Comparison of ENCODE assay signal across 8 mouse cellular contexts in genomic region chr2:30725186-30725585, GRCm38 (mm10).
DNase-seq lines count a peak whose midpoint lies in the region; ATAC-seq and TF ChIP-seq lines count a peak whose summit lies in the region.

No protein-coding gene starts in this region.

- TF ChIP-seq CTCF in hindbrain, postnatal 0 days (IDR thresholded peaks at IDR 0.05; ENCODE audit: low read depth) = no peak

- no peaks in the 10 kb centered on the region for H3K27me3 ChIP-seq in hindbrain, postnatal 0 days (ENCODE audit: insufficient read depth, low read length)
- H3K27me3 ChIP-seq in liver, embryonic 13.5 days = peaks cover 26% of the 10 kb centered on the region

- no peaks in the 10 kb centered on the region for H3K36me3 ChIP-seq in hindbrain, postnatal 0 days (ENCODE audit: insufficient read depth, low read length)
- H3K36me3 ChIP-seq in liver, embryonic 13.5 days = no peaks in the 10 kb centered on the region

- no peak for ATAC-seq in hindbrain, postnatal 0 days
- ATAC-seq in liver, embryonic 13.5 days (ENCODE audit: low read depth) = no peak
- no peak for ATAC-seq in erythroblast, adult 5-6 weeks (replicated peaks; ENCODE audit: low FRiP score, poor library complexity, severe bottlenecking)

- H3K9ac ChIP-seq in hindbrain, postnatal 0 days (replicated peaks; ENCODE audit: low read length) = peak overlapping the region; percentile 30
- peak overlapping the region; percentile 29; the same call in 1 of the 2 replicates for H3K9ac ChIP-seq in liver, embryonic 13.5 days

- H3K4me3 ChIP-seq in hindbrain, postnatal 0 days (ENCODE audit: low read length) = no peak overlapping the region
- H3K4me3 ChIP-seq in liver, embryonic 13.5 days (replicated peaks) = no peak overlapping the region

- WGBS in hindbrain, postnatal 0 days = 34% methylated on average over 10 of the region's 10 CpGs
- WGBS in liver, embryonic 13.5 days (ENCODE audit: insufficient replicate concordance) = 51% methylated on average over 10 of the region's 10 CpGs

- H3K9me3 ChIP-seq in hindbrain, postnatal 0 days (ENCODE audit: low read length) = no peaks in the 10 kb centered on the region
- no peaks in the 10 kb centered on the region for H3K9me3 ChIP-seq in liver, embryonic 13.5 days (replicated peaks)

- peak overlapping the region; percentile 34; the same call in 1 of the 2 replicates for H3K4me2 ChIP-seq in hindbrain, postnatal 0 days (ENCODE audit: low read depth, low read length)
- H3K4me2 ChIP-seq in liver, embryonic 13.5 days = peak overlapping the region; percentile 41

- peak overlapping the region; percentile 95 for H3K27ac ChIP-seq in hindbrain, postnatal 0 days
- H3K27ac ChIP-seq in liver, embryonic 13.5 days = no peak overlapping the region

- H3K4me1 ChIP-seq in hindbrain, postnatal 0 days (ENCODE audit: insufficient read depth, low read length) = peaks cover 49% of the 10 kb centered on the region
- H3K4me1 ChIP-seq in liver, embryonic 13.5 days (replicated peaks) = peaks cover 36% of the 10 kb centered on the region

- DNase-seq in cerebellum, adult 9-10 months = peak; percentile 45
- DNase-seq in cerebellum, adult 11-12 months = no peak
- peak; percentile 58 to 60 for DNase-seq in cerebellum, postnatal 10 days
- DNase-seq in hindbrain, postnatal 0 days (ENCODE audit: low spot score) = no peak
- DNase-seq in liver, embryonic 13.5 days = no peak
- DNase-seq in spleen, postnatal 36 days (ENCODE audit: low spot score in 2 of 2) = no peak
- no peak for DNase-seq in urinary bladder, adult 18-20 months (ENCODE audit: low spot score in 2 of 2)

Comparison
In these comparisons a context has a peak if more than half of its experiments do, and no peak if none do; other contexts are left out.
1. DNase-seq: peak in cerebellum, adult 9-10 months (single experiment) and cerebellum, postnatal 10 days (2 of 2); none in cerebellum, adult 11-12 months (single experiment), hindbrain, postnatal 0 days (single experiment), liver, embryonic 13.5 days (single experiment), spleen, postnatal 36 days (0 of 2) and urinary bladder, adult 18-20 months (0 of 2).